Mouse (Mus musculus) heart, embryonic 10.5 days (tissue): ENCODE measurements at regions not wholly inside any gene's neighbourhood (a gene's known extent, or its start where the extent isn't known, plus 50 kb on each side); places are given as distances from the start of the nearest gene placed in this dataset.

Source experiments
- DNase-seq: peaks from one replicate; pipeline ENCODE4 v3.0.0-alpha.2; 2017; ENCODE audit warnings: low spot score
- H3K27ac ChIP-seq: fragments of 300-500 bp; sonication (generic); 2 replicates; pipeline ENCODE4 v1.5.1; 2016; ENCODE audit warnings: mild to moderate bottlenecking
- H3K27me3 ChIP-seq: fragments of 300-500 bp; sonication (generic); 2 replicates; pipeline ENCODE4 v1.6.1; 2016; ENCODE audit warnings: mild to moderate bottlenecking; ENCODE audit not compliant: poor library complexity, insufficient read depth, severe bottlenecking
- H3K36me3 ChIP-seq: fragments of 300-500 bp; sonication (generic); 2 replicates; pipeline ENCODE4 v1.6.1; 2016; ENCODE audit warnings: mild to moderate bottlenecking, moderate library complexity
- H3K4me1 ChIP-seq: fragments of 300-500 bp; sonication (generic); 2 replicates; pipeline ENCODE4 v1.6.1; 2016; ENCODE audit warnings: mild to moderate bottlenecking
- H3K4me3 ChIP-seq: fragments of 300-500 bp; sonication (generic); 2 replicates; pipeline ENCODE4 v1.5.1; 2016; ENCODE audit warnings: mild to moderate bottlenecking, moderate library complexity
- H3K9me3 ChIP-seq: fragments of 300-500 bp; sonication (generic); 2 replicates; pipeline ENCODE4 v1.6.1; 2016; ENCODE audit warnings: mild to moderate bottlenecking, moderate library complexity
- WGBS: fragments of 180-500 bp; shearing (Covaris S2); methylation state at CpG from one replicate; pipeline ENCODE4 v1.1.7; 2016; 5-methylcytosine and 5-hydroxymethylcytosine counted together

DNA sequence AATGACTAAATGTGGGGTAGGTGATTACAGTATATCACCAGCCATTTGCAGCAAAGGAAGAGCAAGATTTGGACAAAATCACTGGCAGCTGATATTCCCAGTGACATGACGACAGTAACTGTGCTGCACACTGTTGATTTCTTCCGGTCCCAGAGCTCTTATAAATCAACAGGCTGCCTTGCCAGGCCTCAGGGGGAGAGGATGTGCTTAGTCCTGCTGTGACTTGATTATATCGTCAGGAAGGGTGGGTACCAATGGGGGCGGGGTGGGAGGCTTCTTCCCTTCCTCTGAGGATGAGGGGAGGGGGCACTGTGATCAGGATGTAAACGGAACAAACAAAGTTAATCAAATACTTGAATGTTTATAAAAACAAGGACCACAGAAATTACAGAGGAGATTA, 110.9 kb upstream of the Kctd3 start:
- DNase-seq, result no peak
- WGBS, result 46% methylated on average over 5 of the region's 5 CpGs

DNA sequence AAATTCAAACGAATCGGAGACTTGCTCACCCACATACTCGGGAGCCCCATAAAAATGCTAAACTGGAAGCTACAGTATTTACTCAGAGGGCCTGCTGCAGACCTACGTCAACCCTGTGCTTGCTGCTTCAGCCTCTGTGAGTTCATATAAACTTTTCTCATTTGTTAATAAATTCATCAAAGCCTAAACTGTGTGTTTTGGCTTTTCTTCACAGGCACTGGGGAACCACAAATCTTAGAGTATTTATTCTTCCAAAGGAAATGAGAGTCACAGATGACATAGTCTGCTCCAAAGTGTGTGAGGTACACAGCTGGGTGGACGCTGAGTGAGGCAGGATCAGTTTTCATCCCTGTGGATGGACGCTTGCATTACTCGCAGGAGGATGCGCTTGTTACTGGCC, 108.3 kb upstream of the Kctd3 start:
- no peak overlapping the region for H3K27ac ChIP-seq
- H3K4me1 ChIP-seq, result no peaks in the 10 kb centered on the region; the same call in 1 of the 2 replicates
- no peaks in the 10 kb centered on the region for H3K27me3 ChIP-seq
- 81% methylated on average over 8 of the region's 8 CpGs for WGBS
- DNase-seq, result no peak
- no peaks in the 10 kb centered on the region for H3K36me3 ChIP-seq
- H3K9me3 ChIP-seq, result no peaks in the 10 kb centered on the region
- no peak overlapping the region for H3K4me3 ChIP-seq

More for the DNA sequence above, 110.9 kb upstream of the Kctd3 start:
- Histone ChIP-seq H3K4me3 (no peak overlapping the region), H3K9me3 (no peaks in the 10 kb centered on the region), H3K4me1 (no peaks in the 10 kb centered on the region), H3K36me3 (no peaks in the 10 kb centered on the region), H3K27ac (no peak overlapping the region), H3K27me3 (no peaks in the 10 kb centered on the region)

DNA sequence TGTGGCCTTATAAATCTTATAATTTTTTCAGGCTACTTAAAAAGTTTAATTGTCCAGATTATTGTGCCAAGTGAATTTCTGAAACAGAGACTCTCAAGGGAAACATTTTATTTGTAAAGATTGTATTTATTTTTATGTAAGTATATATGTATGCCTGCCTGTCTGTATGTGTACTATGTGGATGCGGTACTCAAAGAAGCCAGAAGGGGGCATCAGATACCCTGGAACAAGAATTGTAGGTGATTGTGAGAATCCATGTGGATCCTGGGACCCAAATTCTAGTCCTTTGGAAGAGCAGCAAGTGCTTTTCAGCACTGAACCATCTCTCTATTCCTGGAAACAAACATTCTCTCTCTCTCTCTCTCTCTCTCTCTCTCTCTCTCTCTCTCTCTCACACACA, 107.6 kb upstream of the Kctd3 start:
- H3K4me3 ChIP-seq, result no peak overlapping the region
- H3K27me3 ChIP-seq, result no peaks in the 10 kb centered on the region
- no peaks in the 10 kb centered on the region; the same call in 1 of the 2 replicates for H3K4me1 ChIP-seq
- no peaks in the 10 kb centered on the region for H3K9me3 ChIP-seq
- DNase-seq, result no peak
- H3K27ac ChIP-seq, result no peak overlapping the region
- H3K36me3 ChIP-seq, result no peaks in the 10 kb centered on the region
- WGBS, result 91% methylated on average over 1 of the region's 1 CpGs

DNA sequence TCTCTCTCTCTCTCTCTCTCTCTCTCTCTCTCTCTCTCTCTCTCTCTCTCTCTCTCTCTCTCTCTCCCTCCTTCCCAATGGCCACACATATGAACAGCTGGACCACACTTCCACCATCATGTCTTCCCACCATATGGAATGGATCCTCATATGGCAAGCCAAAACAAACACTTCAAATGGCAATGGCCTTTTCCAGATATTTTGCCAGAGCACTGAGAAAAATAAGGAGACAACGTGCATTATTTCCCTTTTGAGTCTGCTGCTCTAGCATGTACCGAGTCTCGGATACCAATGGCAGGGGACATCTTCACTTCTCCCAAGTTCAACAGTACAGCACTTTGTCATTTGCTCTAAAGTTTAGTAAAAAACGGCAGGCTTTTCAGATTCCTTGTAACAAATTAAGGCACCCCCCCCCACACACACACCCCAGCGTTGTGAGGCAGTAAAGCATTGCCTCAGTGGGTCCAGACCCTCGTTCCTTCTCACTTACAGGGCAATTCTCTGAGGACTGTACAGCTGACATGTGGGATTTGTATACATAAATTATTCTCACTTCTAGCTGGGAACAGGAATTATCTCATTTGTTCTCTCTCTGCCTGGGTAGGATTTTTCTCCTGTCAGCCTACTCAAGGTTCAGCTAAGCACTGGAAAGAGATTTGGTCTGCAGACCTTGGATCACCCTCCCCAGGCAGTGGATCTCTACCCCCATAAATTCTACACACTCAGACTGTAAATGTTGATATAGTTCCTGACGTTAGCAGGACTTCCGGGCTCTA, 100.8 kb upstream of the Kctd3 start:
- DNase-seq, result no peak
- H3K4me3 ChIP-seq, result no peak overlapping the region
- 80% methylated on average over 8 of the region's 8 CpGs for WGBS
- no peaks in the 10 kb centered on the region; the same call in 1 of the 2 replicates for H3K4me1 ChIP-seq
- no peaks in the 10 kb centered on the region for H3K9me3 ChIP-seq
- no peak overlapping the region for H3K27ac ChIP-seq
- H3K36me3 ChIP-seq, result no peaks in the 10 kb centered on the region
- no peaks in the 10 kb centered on the region for H3K27me3 ChIP-seq

DNA sequence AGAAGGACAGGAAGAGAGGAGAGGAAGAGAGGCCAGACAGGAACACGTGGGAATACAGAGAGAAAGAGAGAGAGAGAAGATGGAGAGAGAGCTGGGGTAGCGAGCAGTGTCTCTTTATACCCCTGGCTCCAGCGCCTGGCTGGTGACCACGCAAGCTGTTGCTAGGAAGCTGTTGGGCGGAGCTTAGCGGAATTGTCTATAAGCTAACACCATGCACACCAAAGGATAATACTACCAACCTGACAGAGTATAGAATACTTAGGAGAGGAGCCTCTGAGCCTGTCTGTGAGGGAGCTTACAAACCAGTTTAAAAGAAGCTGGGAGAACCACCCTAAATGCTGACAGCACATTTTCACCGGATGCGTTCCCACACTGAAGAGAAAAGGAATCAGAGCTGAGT, 100.2 kb upstream of the Kctd3 start:
- no peak for DNase-seq
- 71% methylated on average over 8 of the region's 8 CpGs for WGBS

DNA sequence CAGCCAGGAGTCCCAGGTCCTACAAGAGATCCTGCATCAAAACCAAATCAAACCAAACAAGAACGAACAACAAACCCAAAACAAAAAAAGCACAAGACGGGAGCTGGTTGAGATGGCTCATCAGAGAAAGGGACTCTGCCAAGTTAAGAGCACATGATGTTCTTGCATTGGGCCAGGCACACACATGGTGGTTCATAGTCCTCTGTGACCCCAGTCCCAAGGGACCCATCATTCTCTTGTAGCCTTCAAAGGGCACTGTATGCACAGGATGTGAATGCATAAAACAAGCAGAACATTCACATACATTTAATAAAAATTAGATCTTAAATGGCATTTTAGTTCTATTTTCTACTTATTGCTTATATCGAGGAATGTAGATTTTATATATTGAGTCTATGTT, 99.5 kb upstream of the Kctd3 start:
- WGBS, result 85% methylated on average over 3 of the region's 3 CpGs
- DNase-seq, result no peak
- H3K27ac ChIP-seq, result no peak overlapping the region
- H3K36me3 ChIP-seq, result no peaks in the 10 kb centered on the region
- no peaks in the 10 kb centered on the region; the same call in 1 of the 2 replicates for H3K4me1 ChIP-seq
- no peaks in the 10 kb centered on the region for H3K9me3 ChIP-seq
- H3K27me3 ChIP-seq, result no peaks in the 10 kb centered on the region
- no peak overlapping the region for H3K4me3 ChIP-seq

More for the DNA sequence above, 100.2 kb upstream of the Kctd3 start:
- Histone ChIP-seq H3K4me1 (no peaks in the 10 kb centered on the region; the same call in 1 of the 2 replicates), H3K27ac (no peak overlapping the region), H3K27me3 (no peaks in the 10 kb centered on the region), H3K36me3 (no peaks in the 10 kb centered on the region), H3K9me3 (no peaks in the 10 kb centered on the region), H3K4me3 (no peak overlapping the region)

DNA sequence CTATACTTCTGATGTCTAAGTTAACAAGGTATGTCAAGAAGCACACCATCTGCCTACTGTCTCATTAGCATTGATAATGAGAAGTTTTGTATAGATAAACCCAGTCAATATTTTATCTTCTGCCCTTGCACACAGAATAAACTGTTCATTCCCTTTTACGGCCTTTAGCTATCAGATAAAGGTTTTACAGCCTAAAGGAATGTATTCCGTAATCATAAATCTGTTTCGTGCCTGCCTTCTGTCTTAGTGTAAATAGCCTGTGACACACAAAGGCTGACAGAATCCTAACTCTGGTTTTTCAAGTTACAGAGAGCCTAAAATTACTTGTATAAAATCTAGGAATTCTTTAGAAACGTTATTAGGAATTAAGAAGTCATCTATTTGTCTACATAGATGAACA, 97.6 kb upstream of the Kctd3 start:
- 71% methylated on average over 4 of the region's 4 CpGs for WGBS
- Histone ChIP-seq H3K27me3 (no peaks in the 10 kb centered on the region), H3K36me3 (no peaks in the 10 kb centered on the region), H3K9me3 (no peaks in the 10 kb centered on the region), H3K4me1 (no peaks in the 10 kb centered on the region), H3K27ac (no peak overlapping the region), H3K4me3 (no peak overlapping the region)
- no peak for DNase-seq

DNA sequence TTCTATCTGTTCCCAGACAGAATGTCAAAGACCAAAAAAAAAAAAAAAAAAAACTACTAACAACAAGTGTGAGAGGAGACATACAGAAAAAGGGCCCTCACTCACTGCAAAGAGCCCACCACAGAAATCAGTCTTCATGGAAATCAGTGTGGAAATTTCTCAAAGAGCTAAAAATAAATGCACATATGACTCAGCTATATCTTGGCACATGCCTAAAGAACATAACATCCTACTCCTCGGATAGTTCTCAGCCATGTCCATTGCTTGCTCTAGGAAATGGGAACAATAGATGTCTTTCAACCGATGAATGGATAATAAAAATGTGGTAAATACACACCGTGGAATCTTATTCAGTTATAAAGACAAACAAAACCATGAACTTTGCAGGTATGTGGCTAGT, 95.1 kb upstream of the Kctd3 start:
- Histone ChIP-seq H3K27ac (no peak overlapping the region), H3K9me3 (no peaks in the 10 kb centered on the region), H3K4me3 (no peak overlapping the region), H3K27me3 (no peaks in the 10 kb centered on the region), H3K36me3 (no peaks in the 10 kb centered on the region), H3K4me1 (no peaks in the 10 kb centered on the region)
- WGBS, result 77% methylated on average over 3 of the region's 3 CpGs
- DNase-seq, result no peak

DNA sequence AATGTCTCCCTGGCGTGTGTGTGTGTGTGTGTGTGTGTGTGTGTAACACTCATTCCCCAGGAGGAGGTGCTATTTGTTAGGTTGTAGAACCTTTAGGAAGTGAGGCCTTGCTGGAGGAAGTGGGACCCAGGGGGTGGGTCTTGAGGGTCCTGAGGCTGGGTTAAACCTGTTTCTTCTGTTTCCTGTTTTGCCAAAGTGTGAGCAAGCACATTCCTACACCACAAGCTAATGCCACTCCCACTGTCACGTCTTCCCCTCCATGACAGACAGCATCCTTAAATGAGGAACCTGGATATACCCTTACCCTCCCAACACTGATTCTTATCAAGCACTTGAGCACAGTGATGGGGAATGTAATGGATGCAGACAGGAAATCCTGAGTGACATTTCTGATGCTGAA, 91.5 kb upstream of the Kctd3 start:
- H3K4me3 ChIP-seq, result no peak overlapping the region
- H3K27me3 ChIP-seq, result no peaks in the 10 kb centered on the region
- no peaks in the 10 kb centered on the region for H3K36me3 ChIP-seq
- WGBS, result 67% methylated on average over 2 of the region's 2 CpGs
- H3K9me3 ChIP-seq, result no peaks in the 10 kb centered on the region
- DNase-seq, result no peak
- H3K4me1 ChIP-seq, result no peaks in the 10 kb centered on the region
- H3K27ac ChIP-seq, result no peak overlapping the region

DNA sequence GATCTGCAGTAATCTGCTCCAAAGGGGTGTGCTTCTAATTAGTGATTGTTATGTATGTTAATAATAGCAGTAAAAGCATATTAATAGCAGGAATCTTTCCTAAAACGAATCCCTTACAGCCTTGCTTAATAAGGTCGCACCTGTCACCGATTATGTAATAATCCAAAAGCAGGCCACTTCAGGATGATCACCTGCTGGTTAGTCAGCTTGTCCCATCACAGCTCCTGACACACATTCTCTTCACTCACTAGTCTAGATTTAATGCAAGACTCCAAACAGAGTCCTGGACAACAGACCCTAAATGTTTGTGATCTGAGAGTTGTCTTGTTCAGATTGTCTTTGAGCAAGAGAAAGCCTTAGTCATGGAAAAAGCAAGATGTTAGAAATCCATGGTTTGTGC, 85.2 kb upstream of the Kctd3 start:
- Histone ChIP-seq H3K36me3 (no peaks in the 10 kb centered on the region), H3K9me3 (no peaks in the 10 kb centered on the region), H3K27ac (no peak overlapping the region), H3K4me3 (no peak overlapping the region), H3K27me3 (no peaks in the 10 kb centered on the region), H3K4me1 (no peaks in the 10 kb centered on the region)
- DNase-seq, result no peak
- 78% methylated on average over 3 of the region's 3 CpGs for WGBS

DNA sequence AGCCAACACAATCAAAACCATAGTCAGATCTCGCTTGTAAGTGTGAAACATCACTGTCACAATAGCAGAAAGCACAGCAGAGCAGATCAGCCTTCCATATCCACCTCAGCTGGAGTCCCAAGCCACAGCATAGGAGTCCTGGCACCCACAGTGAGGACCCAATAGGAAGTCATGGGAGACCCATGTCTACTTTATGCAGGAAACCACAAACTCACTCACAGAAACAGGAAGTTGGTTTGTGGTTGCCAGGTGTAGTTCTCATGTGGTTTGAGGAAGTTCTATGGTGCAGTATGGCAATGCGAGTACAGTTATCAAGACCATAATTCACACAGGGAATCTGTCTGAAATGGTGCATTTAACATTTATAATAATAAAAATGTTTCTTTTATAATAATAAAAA, 77.6 kb upstream of the Kctd3 start:
- Histone ChIP-seq H3K4me3 (no peak overlapping the region), H3K9me3 (peaks cover 4% of the 10 kb centered on the region; the same call in 1 of the 2 replicates), H3K36me3 (no peaks in the 10 kb centered on the region), H3K27ac (no peak overlapping the region), H3K27me3 (no peaks in the 10 kb centered on the region), H3K4me1 (peaks cover 8% of the 10 kb centered on the region; the same call in 1 of the 2 replicates)
- DNase-seq, result no peak
- WGBS, result 75% methylated on average over 2 of the region's 2 CpGs

DNA sequence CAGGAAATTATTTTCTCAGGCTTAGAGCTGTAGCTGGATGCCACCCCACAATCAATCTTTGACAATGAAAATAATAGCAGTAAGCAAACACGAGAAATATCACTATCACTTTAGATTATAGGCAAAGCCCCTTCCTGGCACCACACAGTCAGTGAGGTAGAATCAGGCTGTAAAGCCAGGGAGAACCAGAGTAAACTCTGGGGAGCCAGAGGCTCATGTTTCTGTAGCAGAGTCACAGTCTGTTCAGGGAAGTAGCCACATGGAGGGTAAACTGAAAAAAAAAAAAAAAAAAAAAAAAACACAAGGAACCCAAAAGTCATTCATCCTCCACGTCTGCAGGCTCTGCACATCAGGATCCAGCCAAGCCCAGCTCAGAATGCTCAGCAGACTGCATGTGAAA, 73.6 kb upstream of the Kctd3 start:
- Histone ChIP-seq H3K4me3 (no peak overlapping the region), H3K27me3 (0 out of 2 replicates have a peak, but pooled peaks cover 3% of the 10 kb centered on the region), H3K27ac (no peak overlapping the region), H3K4me1 (peaks cover 8% of the 10 kb centered on the region; the same call in 1 of the 2 replicates), H3K36me3 (no peaks in the 10 kb centered on the region), H3K9me3 (peaks cover 4% of the 10 kb centered on the region; the same call in 1 of the 2 replicates)
- 51% methylated on average over 2 of the region's 2 CpGs for WGBS
- no peak for DNase-seq

DNA sequence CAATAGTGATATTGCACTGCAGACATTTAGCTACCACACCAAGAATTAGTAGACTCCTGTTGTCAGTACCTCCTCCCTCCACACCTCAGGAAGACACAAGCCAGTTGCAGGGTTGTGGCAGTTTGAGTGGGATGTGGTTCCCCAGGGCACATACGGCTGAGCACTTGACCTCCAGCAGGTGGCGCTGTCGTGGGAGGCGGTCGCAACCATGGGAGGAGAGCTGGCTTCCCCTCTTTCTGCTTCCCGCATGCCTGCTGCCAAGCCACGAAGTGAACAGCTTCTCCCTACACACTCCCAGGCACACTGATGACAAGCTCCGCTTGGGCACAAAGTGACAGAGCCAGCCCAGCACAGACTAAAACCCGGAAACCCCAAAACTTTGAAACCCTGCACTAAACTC, 73.2 kb upstream of the Kctd3 start:
- Histone ChIP-seq H3K27ac (0 out of 2 replicates have a peak overlapping the region, but pooled peaks have one; percentile 38), H3K9me3 (peaks cover 4% of the 10 kb centered on the region; the same call in 1 of the 2 replicates), H3K4me3 (no peak overlapping the region), H3K4me1 (peaks cover 8% of the 10 kb centered on the region; the same call in 1 of the 2 replicates), H3K36me3 (no peaks in the 10 kb centered on the region), H3K27me3 (0 out of 2 replicates have a peak, but pooled peaks cover 3% of the 10 kb centered on the region)
- DNase-seq, result peak; percentile 84
- 17% methylated on average over 9 of the region's 9 CpGs for WGBS
